Mouse (Mus musculus) embryo, embryonic 11.5 days (tissue): Measurements from ENCODE around the gene Tmem274.

Experiments
- DNase-seq: peaks from one replicate; pipeline ENCODE4 v3.0.0-alpha.2; 2012; ENCODE audit warnings: low read depth, low spot score

Gene Tmem274

DNA sequence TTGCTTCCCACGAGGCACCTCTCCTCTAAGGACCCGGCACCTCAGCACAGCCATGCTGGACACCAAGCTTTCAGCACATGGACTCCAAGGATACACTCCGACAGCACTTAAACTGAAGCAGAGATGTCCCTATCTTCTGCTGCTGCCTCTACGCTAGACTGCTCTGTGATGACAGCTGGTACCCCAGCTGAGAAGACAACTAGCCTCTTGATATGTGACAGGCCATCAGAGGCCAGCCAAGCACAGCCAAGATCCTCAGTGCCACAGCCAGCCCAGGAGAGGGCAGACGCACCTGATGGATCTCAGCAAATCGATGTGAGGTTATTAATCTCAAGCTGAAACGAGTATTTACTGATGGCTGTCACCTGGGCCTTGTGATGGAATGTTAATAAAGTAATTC is 2.1 kb upstream of the Tmem274 start:
- DNase-seq, result no peak

- no peak for DNase-seq
Observed at GRCm38 (mm10) chr4:149484566-149484965, 7.4 kb downstream of the Tmem274 start.

- DNase-seq, result peak; percentile 85
Observed at GRCm38 (mm10) chr4:149485053-149485824, 8.1 kb downstream of the Tmem274 start, which contains the start of the genes Nmnat1 and Lzic. Gene Nmnat1, minus strand, starts transcription at chr4:149485202. Gene Lzic, plus strand, starts transcription at chr4:149485229.

GRCm38 (mm10) chr4:149485825-149486206 is 8.6 kb downstream of the Tmem274 start:
- DNase-seq, result no peak

- no peak for DNase-seq
Observed at GRCm38 (mm10) chr4:149487729-149488128, 10.6 kb downstream of the Tmem274 start.

GRCm38 (mm10) chr4:149489415-149490240 is 12.4 kb downstream of the Tmem274 start:
- DNase-seq, result no peak

- DNase-seq, result no peak
Observed at GRCm38 (mm10) chr4:149491151-149491550, 14.0 kb downstream of the Tmem274 start.

DNA sequence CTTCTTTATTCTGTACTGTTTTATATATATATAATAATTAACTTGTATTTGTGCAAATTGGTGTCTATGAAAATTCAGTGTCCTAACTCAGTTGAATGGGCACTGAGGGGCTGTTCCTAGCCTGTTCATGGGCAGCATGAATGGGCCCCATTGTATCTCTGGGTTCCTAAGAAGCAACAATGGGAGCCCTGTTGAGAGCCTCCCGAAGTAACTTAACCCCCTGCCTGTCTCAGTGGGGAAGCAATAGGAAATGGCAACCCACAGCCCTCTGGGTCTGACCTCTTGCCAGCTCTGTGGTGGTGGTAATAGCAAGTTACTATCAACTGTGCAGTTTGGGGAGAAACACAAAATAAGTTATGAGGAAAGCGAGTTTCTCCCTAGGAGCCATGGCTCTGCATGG is 19.4 kb downstream of the Tmem274 start:
- DNase-seq, result no peak

GRCm38 (mm10) chr4:149498901-149499300 is 21.7 kb downstream of the Tmem274 start:
- no peak for DNase-seq

DNA sequence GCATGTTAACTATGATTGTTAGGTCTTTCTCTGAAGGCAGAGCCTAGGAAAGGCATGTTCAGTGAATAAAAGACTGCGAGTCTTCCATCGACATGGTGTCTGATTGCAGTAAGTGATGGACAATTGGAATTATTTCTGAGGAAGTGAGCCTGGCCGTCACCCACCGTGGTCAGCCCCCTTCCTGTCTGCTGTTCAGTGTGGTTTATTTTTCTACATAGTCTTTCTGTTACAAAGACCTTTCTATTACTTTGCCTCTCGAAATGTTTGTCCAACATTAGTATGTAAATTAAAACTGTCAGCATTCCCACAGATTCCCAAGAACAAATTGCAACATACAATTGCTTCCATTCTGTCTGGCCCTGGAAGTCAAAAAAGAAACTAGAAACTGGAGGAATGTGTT is 22.6 kb downstream of the Tmem274 start:
- no peak for DNase-seq

DNA sequence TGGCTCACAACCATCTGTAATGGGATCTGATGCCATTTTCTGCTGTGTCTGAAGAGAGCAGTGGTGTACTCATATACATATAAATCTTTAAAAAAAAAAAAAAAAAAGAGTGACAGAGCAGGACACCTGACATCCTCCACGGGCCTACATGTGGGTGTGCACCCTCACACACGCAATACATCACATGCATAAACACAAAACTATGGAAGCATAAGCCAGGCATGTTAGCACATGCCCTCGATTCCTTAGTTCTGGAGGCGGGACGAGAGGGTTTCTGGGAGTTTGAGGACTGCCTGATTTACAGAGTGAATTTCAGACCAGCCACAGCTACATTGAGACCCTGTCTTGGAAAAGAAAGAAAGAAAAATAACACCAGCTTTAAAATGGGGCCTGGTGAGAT is 27.2 kb downstream of the Tmem274 start:
- no peak for DNase-seq

GRCm38 (mm10) chr4:149504858-149505257 is 27.7 kb downstream of the Tmem274 start:
- no peak for DNase-seq

GRCm38 (mm10) chr4:149505261-149505967 is 28.2 kb downstream of the Tmem274 start:
- no peak for DNase-seq

DNA sequence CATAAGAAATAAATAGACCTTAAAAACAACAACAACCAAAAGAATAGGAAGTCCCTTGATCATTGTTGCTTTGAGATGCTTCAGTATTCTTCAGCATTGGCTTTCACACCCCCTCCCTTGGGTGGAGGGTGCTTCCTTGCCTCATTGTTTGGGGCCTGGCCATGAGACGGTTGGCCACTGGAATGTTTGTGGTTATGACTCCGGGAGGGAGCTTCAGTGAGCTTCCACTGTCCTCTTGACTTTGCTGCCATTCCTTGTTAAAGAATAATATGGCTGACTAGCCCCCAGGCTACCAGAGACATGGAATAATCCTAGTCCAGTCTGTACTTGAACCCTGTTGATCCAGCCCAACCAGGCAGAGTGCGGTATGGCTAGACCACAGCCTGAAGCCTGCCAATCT is 29.7 kb downstream of the Tmem274 start:
- no peak for DNase-seq

- no peak for DNase-seq
Observed at GRCm38 (mm10) chr4:149511221-149511646, 34.1 kb downstream of the Tmem274 start.

DNA sequence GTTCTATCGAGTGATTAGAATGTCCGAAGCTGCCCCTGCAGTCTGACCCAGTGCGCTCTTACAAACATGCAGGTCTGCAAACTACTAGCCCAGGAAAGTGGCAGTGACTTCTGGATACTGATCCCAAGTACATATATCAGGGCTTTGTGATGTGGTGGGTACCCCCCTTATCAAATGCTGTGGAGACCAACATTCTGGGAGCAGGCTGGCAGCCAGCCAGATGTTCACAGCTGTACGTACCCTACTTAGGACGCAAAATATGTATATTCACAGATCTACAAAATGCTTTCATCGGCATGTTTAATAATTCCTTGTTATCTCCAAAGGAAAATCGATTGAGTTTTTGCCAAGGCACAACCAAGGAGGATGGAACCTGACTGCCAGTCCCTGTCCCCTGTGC is 34.9 kb downstream of the Tmem274 start:
- no peak for DNase-seq

DNA sequence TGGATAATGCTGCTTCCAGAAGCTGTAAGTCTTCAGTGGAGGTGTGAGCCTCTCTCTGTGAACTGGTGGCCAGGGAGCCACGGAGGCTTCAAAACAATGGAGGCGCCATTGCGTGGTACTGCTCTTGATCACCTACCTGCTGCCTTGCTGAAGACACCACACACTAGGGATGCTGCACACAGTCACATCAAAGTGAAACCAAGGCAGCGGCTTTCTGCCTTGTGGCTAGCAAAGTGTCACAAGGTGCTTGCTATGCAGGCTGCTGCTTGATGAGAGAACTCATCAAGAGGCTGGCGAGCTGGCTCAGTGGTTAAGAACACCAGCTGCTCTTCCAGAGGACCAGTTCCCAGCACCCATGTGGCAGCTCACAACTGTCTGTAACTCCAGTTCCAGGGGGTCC is 38.5 kb downstream of the Tmem274 start:
- no peak for DNase-seq

GRCm38 (mm10) chr4:149517868-149518340 is 40.7 kb downstream of the Tmem274 start, which contains the start of gene Ctnnbip1:
Gene Ctnnbip1, plus strand, starts transcription at chr4:149518236.
- DNase-seq, result peak; percentile 92

- no peak for DNase-seq
Observed at GRCm38 (mm10) chr4:149518351-149519220, 41.4 kb downstream of the Tmem274 start.

GRCm38 (mm10) chr4:149521258-149521657 is 44.1 kb downstream of the Tmem274 start:
- DNase-seq, result no peak

DNA sequence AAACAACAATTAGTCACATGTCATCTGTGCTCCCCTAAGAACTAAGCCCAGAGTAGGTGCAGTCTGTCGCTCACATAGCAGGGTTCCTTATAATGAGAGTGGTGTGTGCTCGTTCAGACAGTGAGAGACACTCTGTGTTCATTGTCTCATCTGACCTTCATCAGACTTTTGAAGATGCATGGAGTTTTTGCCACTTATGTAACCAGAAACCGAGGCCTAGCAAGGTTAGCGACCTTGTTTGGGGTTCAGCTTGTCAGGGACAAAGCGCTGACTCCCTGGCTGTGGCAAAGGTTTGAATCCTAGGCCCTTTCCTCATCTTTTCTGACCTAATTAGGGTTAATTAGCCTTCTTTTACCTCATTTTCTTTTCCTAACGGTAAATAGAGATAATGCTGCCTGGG is 46.8 kb downstream of the Tmem274 start:
- DNase-seq, result no peak
